Mouse (Mus musculus): Measurements from ENCODE around the gene Idh3b. TPM values are rescaled to one million over a fixed set of nuclear protein-coding genes. Genes with fewer than 3 reads are reported as not detected.

Idh3b gene
- total RNA-seq, 2 experiments from 2014 or later: 27.0 to 51.5 TPM

GRCm38 (mm10) chr2:130273732-130274131, 10.6 kb downstream of the Idh3b start:
- peak; percentile 47 for ATAC-seq (replicated peaks; ENCODE audit: low FRiP score, poor library complexity, severe bottlenecking)

DNA sequence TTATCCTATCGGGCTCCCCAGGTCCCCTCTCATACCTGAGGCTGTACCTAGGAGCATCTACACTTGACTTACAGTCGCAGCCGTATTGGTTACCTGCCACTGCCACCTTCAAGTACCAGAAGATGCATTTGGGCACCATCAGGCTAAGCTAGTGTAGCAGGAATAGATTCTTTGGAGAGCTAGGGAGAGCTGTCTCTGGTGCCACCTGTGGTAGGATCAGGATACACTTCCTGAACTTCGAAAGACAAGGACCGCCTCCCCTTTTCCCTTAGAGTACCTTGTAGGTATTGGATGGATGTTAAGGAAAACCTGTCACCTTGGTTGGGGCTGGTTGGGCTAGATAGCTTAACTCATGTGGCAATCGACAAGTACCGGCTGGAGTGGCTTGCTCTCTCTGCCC, 16.3 kb downstream of the Idh3b start:
- ATAC-seq (replicated peaks; ENCODE audit: low FRiP score, poor library complexity, severe bottlenecking): no peak

DNA sequence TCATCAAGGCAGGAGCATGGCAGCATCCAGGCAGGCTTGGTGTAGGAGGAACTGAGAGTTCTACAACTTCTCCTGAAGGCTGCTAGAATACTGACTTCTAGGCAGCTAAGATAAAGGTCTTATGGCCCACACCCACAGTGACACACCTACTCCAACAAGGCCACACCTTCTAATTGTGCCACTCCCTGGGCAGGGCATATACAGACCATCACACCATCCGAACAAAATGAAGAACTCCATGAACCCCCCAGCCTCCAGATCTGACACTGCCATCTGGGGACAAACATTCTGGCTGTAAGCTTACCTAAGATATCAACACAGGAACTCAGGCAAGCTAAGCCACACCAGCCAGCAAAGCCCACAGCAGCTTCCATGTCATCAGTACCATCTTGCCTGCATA, 18.8 kb downstream of the Idh3b start:
- ATAC-seq (replicated peaks; ENCODE audit: low FRiP score, poor library complexity, severe bottlenecking): peak; percentile 52

DNA sequence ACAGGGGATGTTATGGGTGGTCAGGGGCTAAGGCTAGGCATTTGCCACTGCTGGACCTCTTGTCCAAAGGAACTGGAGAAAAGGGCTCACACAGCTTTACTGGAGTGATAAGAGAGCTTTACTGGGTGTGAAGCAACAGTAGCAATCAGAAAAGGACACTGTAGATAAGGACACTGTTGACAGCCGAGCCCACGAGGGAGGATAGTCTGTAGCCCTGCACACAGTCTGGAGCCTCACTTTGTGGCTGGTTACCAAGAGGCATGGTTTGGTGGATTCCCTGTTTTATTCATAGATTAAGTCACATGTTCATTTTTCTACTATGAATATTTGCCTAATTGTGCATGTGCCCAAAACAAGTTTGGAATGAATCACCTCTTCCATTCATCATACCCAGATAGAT, 21.9 kb downstream of the Idh3b start:
- peak; percentile 71 for ATAC-seq (replicated peaks; ENCODE audit: low FRiP score, poor library complexity, severe bottlenecking)

GRCm38 (mm10) chr2:130261914-130262313, 22.4 kb downstream of the Idh3b start:
- ATAC-seq (replicated peaks; ENCODE audit: low FRiP score, poor library complexity, severe bottlenecking): no peak

DNA sequence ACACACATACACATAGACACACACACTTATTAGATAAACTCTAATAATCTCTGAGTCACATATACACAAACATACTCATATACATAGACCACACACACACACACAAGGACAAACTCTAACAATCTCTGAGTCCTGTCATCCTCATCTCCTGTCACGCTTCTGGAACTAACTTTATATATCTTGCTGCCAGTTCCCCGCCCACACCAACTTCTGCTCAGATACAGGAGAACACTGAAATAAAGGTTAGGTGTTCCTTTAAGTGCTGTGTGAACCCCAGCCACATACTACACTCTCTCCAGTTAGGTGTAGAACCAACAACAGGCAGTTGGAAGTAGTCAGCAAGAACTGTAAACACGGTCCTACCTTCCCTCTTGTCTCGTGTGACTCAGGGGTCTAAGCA, 23.5 kb downstream of the Idh3b start:
- ATAC-seq (replicated peaks; ENCODE audit: low FRiP score, poor library complexity, severe bottlenecking): no peak

DNA sequence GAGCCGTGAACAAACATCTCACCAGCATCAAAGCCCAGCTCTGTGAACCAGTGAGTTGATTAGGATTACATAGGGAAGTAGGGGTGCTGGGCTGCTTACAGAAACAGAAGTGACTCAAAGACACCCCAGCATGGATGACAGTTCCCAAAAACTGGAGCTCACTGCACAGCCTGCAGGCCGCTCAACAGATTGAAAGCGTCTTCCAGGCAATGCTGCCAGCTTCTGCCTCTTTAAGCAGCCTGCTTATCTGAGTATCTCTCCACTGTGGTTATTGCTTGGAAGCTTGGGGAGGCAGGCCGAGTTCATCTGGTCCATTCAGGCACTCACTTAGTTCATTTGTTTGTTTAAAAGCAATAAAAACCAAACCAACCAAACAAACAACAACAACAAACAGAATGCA, 27.6 kb downstream of the Idh3b start:
- no peak for ATAC-seq (replicated peaks; ENCODE audit: low FRiP score, poor library complexity, severe bottlenecking)

GRCm38 (mm10) chr2:130248226-130248625, 36.1 kb downstream of the Idh3b start:
- no peak for ATAC-seq (replicated peaks; ENCODE audit: low FRiP score, poor library complexity, severe bottlenecking)

DNA sequence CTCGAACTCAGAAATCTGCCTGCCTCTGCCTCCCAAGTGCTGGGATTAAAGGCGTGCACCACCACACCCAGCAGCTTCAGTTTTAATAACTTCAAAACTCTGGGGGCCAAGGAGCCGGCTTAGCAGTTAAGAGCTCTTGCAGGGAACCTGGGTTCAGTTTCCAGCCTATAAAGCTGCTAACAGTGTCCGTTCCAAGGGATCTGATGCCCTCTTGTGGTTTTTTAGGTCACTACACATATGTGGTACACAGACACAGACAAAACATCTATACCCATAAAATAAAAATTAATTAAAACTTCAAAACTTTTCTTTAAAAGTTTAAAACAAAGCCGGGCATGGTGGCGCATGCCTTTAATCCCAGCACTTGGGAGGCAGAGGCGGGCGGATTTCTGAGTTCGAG, 37.4 kb downstream of the Idh3b start:
- ATAC-seq (replicated peaks; ENCODE audit: low FRiP score, poor library complexity, severe bottlenecking): peak; percentile 76

Other genes starting within 250 kb of the Idh3b start
- not detected in 2 replicates for gene Tgm6, start 172.1 kb downstream of the Idh3b start, total RNA-seq (2015; ENCODE audit: low replicate concordance)
- not detected in 2 replicates for gene Tgm6, start 172.1 kb downstream of the Idh3b start, total RNA-seq (2017; ENCODE audit: low replicate concordance)
- 52.0 and 67.6 TPM in 2 replicates for gene Snrpb, start 105.1 kb downstream of the Idh3b start, total RNA-seq (2015; ENCODE audit: low replicate concordance)
- 39.7 and 46.3 TPM in 2 replicates for gene Snrpb, start 105.1 kb downstream of the Idh3b start, total RNA-seq (2017; ENCODE audit: low replicate concordance)
- gene Tmc2, start 89.4 kb downstream of the Idh3b start, total RNA-seq (2015; ENCODE audit: low replicate concordance): not detected in 2 replicates
- gene Tmc2, start 89.4 kb downstream of the Idh3b start, total RNA-seq (2017; ENCODE audit: low replicate concordance): not detected in 2 replicates
- gene Nop56, start 10.1 kb downstream of the Idh3b start, total RNA-seq (2015; ENCODE audit: low replicate concordance): 86.7 and 101 TPM in 2 replicates
- gene Nop56, start 10.1 kb downstream of the Idh3b start, total RNA-seq (2017; ENCODE audit: low replicate concordance): 84.8 and 111 TPM in 2 replicates
- not detected in 2 replicates for gene Ebf4, start 10.6 kb upstream of the Idh3b start, total RNA-seq (2015; ENCODE audit: low replicate concordance)
- gene Ebf4, start 10.6 kb upstream of the Idh3b start, total RNA-seq (2017; ENCODE audit: low replicate concordance): 0.84 TPM in 1 of 2 replicates, not detected in the other
- not detected in 2 replicates for gene Cpxm1, start 113.0 kb upstream of the Idh3b start, total RNA-seq (2015; ENCODE audit: low replicate concordance)
- gene Cpxm1, start 113.0 kb upstream of the Idh3b start, total RNA-seq (2017; ENCODE audit: low replicate concordance): not detected in 2 replicates
- not detected in 2 replicates for gene Gm28372, start 120.7 kb upstream of the Idh3b start, total RNA-seq (2015; ENCODE audit: low replicate concordance)
- not detected in 2 replicates for gene Gm28372, start 120.7 kb upstream of the Idh3b start, total RNA-seq (2017; ENCODE audit: low replicate concordance)
- gene 1700020A23Rik, start 120.7 kb upstream of the Idh3b start, total RNA-seq (2015; ENCODE audit: low replicate concordance): not detected in 2 replicates
- gene 1700020A23Rik, start 120.7 kb upstream of the Idh3b start, total RNA-seq (2017; ENCODE audit: low replicate concordance): not detected in 2 replicates
- not detected in 2 replicates for gene Tmem239, start 121.9 kb upstream of the Idh3b start, total RNA-seq (2015; ENCODE audit: low replicate concordance)
- gene Tmem239, start 121.9 kb upstream of the Idh3b start, total RNA-seq (2017; ENCODE audit: low replicate concordance): not detected in 2 replicates
- gene Vps16, start 139.8 kb upstream of the Idh3b start, total RNA-seq (2015; ENCODE audit: low replicate concordance): 35.1 and 78.4 TPM in 2 replicates
- gene Vps16, start 139.8 kb upstream of the Idh3b start, total RNA-seq (2017; ENCODE audit: low replicate concordance): 37.1 and 47.7 TPM in 2 replicates
- gene Pced1a, start 140.2 kb upstream of the Idh3b start, total RNA-seq (2015; ENCODE audit: low replicate concordance): 2.1 and 6.0 TPM in 2 replicates
- gene Pced1a, start 140.2 kb upstream of the Idh3b start, total RNA-seq (2017; ENCODE audit: low replicate concordance): 1.7 and 2.8 TPM in 2 replicates
- gene Ptpra, start 165.7 kb upstream of the Idh3b start, total RNA-seq (2015; ENCODE audit: low replicate concordance): 29.9 and 39.8 TPM in 2 replicates
- gene Ptpra, start 165.7 kb upstream of the Idh3b start, total RNA-seq (2017; ENCODE audit: low replicate concordance): 42.1 and 53.9 TPM in 2 replicates

All from erythroblast, adult 5-6 weeks (primary cell).